Mouse (Mus musculus): ENCODE results near the gene Islr. TPM values are rescaled to one million over a fixed set of nuclear protein-coding genes. Genes with fewer than 3 reads are reported as not detected.

Gene Islr
- polyA plus RNA-seq, 1 experiment from 2014 or later = 216 TPM

- no peaks in the 10 kb centered on the region for H3K9me3 ChIP-seq
- no peak overlapping the region for H3K4me3 ChIP-seq
- 68% methylated on average over 4 of the region's 4 CpGs for WGBS
- no peak overlapping the region for H3K9ac ChIP-seq
- H3K27ac ChIP-seq = no peak overlapping the region
- peaks cover 8% of the 10 kb centered on the region; the same call in 1 of the 2 replicates for H3K4me1 ChIP-seq
- no peaks in the 10 kb centered on the region for H3K36me3 ChIP-seq
- no peak for ATAC-seq (ENCODE audit: insufficient number of reproducible peaks, low FRiP score, low TSS enrichment, low read depth)
- no peaks in the 10 kb centered on the region for H3K27me3 ChIP-seq
- H3K4me2 ChIP-seq = no peak overlapping the region
Measured at GRCm38 (mm10) chr9:58177165-58177564, 26.9 kb downstream of the Islr start.

DNA sequence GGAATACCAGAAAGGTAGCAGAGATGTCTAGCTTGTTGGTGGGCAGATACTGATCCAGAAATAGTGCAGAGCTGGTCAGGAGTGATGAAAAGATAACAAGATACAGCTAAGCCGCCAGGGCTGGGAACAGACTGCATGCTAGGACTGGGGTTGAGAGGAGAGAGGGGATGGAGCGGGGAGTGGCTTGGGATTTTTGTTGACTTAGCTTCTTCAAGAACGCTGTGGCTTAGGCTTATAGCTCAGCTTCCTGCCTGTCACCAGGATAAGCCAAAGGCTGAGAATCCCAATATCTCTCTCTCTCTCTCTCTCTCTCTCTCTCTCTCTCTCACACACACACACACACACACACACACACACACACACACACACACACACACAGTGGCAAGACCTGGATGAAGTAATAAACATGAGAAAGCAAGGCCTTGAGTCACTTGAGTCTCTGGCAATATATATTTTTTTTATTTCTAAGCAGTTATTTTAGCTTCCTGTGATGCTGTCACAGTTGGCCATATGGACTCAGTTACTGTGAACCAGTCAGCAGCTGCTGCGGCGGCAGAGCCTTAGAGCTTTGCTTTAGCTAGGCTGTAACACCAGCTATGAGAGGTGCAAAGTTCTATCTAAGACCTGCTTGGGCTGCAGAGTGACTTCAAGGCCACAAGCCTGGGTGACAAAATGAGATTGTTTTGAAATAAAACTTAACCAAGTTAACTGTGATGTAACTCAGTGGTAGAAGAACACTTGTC is 28.2 kb downstream of the Islr start:
- Histone ChIP-seq H3K9me3 (no peaks in the 10 kb centered on the region), H3K9ac (no peak overlapping the region), H3K36me3 (no peaks in the 10 kb centered on the region), H3K4me1 (peaks cover 8% of the 10 kb centered on the region; the same call in 1 of the 2 replicates), H3K27ac (peak overlapping the region; percentile 18; the same call in 1 of the 2 replicates), H3K4me2 (no peak overlapping the region), H3K4me3 (no peak overlapping the region), H3K27me3 (no peaks in the 10 kb centered on the region)
- no peak for ATAC-seq (ENCODE audit: insufficient number of reproducible peaks, low FRiP score, low TSS enrichment, low read depth)
- 24% methylated on average over 5 of the region's 5 CpGs for WGBS

GRCm38 (mm10) chr9:58174818-58175251 is 29.3 kb downstream of the Islr start:
- Histone ChIP-seq H3K9ac (no peak overlapping the region), H3K27me3 (no peaks in the 10 kb centered on the region), H3K36me3 (no peaks in the 10 kb centered on the region), H3K27ac (0 out of 2 replicates have a peak overlapping the region, but pooled peaks have one; percentile 18), H3K4me1 (peaks cover 8% of the 10 kb centered on the region; the same call in 1 of the 2 replicates), H3K4me3 (no peak overlapping the region), H3K4me2 (no peak overlapping the region), H3K9me3 (no peaks in the 10 kb centered on the region)
- WGBS = 26% methylated on average over 5 of the region's 5 CpGs
- peak; percentile 63 for ATAC-seq (ENCODE audit: insufficient number of reproducible peaks, low FRiP score, low TSS enrichment, low read depth)

GRCm38 (mm10) chr9:58172863-58173262 is 31.2 kb downstream of the Islr start:
- Histone ChIP-seq H3K27me3 (no peaks in the 10 kb centered on the region), H3K4me3 (no peak overlapping the region), H3K9ac (no peak overlapping the region), H3K36me3 (no peaks in the 10 kb centered on the region), H3K27ac (no peak overlapping the region), H3K4me2 (no peak overlapping the region), H3K4me1 (peaks cover 12% of the 10 kb centered on the region), H3K9me3 (no peaks in the 10 kb centered on the region)
- no peak for ATAC-seq (ENCODE audit: insufficient number of reproducible peaks, low FRiP score, low TSS enrichment, low read depth)
- WGBS = 80% methylated on average over 2 of the region's 2 CpGs

GRCm38 (mm10) chr9:58169426-58169825 is 34.7 kb downstream of the Islr start:
- Histone ChIP-seq H3K4me1 (peaks cover 4% of the 10 kb centered on the region; the same call in 1 of the 2 replicates), H3K36me3 (no peaks in the 10 kb centered on the region), H3K27ac (no peak overlapping the region), H3K9ac (no peak overlapping the region), H3K9me3 (no peaks in the 10 kb centered on the region), H3K4me2 (no peak overlapping the region), H3K4me3 (no peak overlapping the region), H3K27me3 (no peaks in the 10 kb centered on the region)
- ATAC-seq (ENCODE audit: insufficient number of reproducible peaks, low FRiP score, low TSS enrichment, low read depth) = no peak
- WGBS = 81% methylated on average over 6 of the region's 6 CpGs

GRCm38 (mm10) chr9:58168880-58169279 is 35.2 kb downstream of the Islr start:
- no peak overlapping the region for H3K4me3 ChIP-seq
- H3K27me3 ChIP-seq = no peaks in the 10 kb centered on the region
- WGBS = 63% methylated on average over 3 of the region's 3 CpGs
- no peak overlapping the region for H3K4me2 ChIP-seq
- no peaks in the 10 kb centered on the region for H3K36me3 ChIP-seq
- no peaks in the 10 kb centered on the region for H3K9me3 ChIP-seq
- no peak overlapping the region for H3K9ac ChIP-seq
- H3K27ac ChIP-seq = no peak overlapping the region
- ATAC-seq (ENCODE audit: insufficient number of reproducible peaks, low FRiP score, low TSS enrichment, low read depth) = no peak
- peaks cover 4% of the 10 kb centered on the region; the same call in 1 of the 2 replicates for H3K4me1 ChIP-seq

DNA sequence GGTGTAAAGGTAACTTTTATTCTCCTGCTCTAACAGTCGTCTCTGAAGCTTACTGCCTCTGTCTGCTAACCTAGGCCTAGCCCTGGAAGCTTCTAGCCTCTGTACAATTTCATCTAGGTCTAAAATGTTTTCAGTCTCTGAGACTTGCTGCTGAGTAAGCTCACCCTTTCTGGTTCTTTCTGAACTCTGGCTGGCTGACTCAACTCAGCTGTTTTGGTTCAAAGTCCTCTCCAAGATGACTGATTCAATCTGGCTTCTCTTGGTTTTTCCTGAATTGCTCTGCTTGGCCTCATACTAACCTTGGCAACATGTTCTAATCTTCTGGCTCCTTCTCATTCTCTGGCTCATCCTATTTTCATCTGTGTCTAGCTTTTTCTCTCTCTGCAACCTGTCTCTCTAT is 38.3 kb downstream of the Islr start:
- ATAC-seq (ENCODE audit: insufficient number of reproducible peaks, low FRiP score, low TSS enrichment, low read depth) = no peak
- 81% methylated on average over 1 of the region's 1 CpGs for WGBS
- Histone ChIP-seq H3K27me3 (no peaks in the 10 kb centered on the region), H3K4me2 (no peak overlapping the region), H3K4me1 (peaks cover 9% of the 10 kb centered on the region; the same call in 1 of the 2 replicates), H3K36me3 (no peaks in the 10 kb centered on the region), H3K4me3 (no peak overlapping the region), H3K9me3 (no peaks in the 10 kb centered on the region), H3K27ac (no peak overlapping the region), H3K9ac (no peak overlapping the region)

- Histone ChIP-seq H3K4me3 (no peak overlapping the region), H3K9me3 (no peaks in the 10 kb centered on the region), H3K4me2 (no peak overlapping the region), H3K9ac (no peak overlapping the region), H3K4me1 (peaks cover 26% of the 10 kb centered on the region), H3K36me3 (no peaks in the 10 kb centered on the region), H3K27ac (no peak overlapping the region), H3K27me3 (no peaks in the 10 kb centered on the region)
- 65% methylated on average over 5 of the region's 5 CpGs for WGBS
- ATAC-seq (ENCODE audit: insufficient number of reproducible peaks, low FRiP score, low TSS enrichment, low read depth) = no peak
Measured at GRCm38 (mm10) chr9:58163146-58163545, 41.0 kb downstream of the Islr start.

GRCm38 (mm10) chr9:58162173-58162572 is 41.9 kb downstream of the Islr start:
- no peak overlapping the region for H3K9ac ChIP-seq
- peaks cover 34% of the 10 kb centered on the region for H3K4me1 ChIP-seq
- no peak overlapping the region for H3K27ac ChIP-seq
- WGBS = 76% methylated on average over 3 of the region's 3 CpGs
- no peak for ATAC-seq (ENCODE audit: insufficient number of reproducible peaks, low FRiP score, low TSS enrichment, low read depth)
- H3K4me3 ChIP-seq = no peak overlapping the region
- H3K36me3 ChIP-seq = no peaks in the 10 kb centered on the region
- H3K9me3 ChIP-seq = no peaks in the 10 kb centered on the region
- no peaks in the 10 kb centered on the region for H3K27me3 ChIP-seq
- no peak overlapping the region for H3K4me2 ChIP-seq

GRCm38 (mm10) chr9:58160315-58160714 is 43.8 kb downstream of the Islr start:
- Histone ChIP-seq H3K9ac (no peak overlapping the region), H3K4me2 (no peak overlapping the region), H3K4me1 (peaks cover 53% of the 10 kb centered on the region), H3K36me3 (no peaks in the 10 kb centered on the region), H3K9me3 (no peaks in the 10 kb centered on the region), H3K27me3 (no peaks in the 10 kb centered on the region), H3K27ac (peak overlapping the region; percentile 98), H3K4me3 (no peak overlapping the region)
- ATAC-seq (ENCODE audit: insufficient number of reproducible peaks, low FRiP score, low TSS enrichment, low read depth) = no peak
- 82% methylated on average over 5 of the region's 5 CpGs for WGBS

- H3K36me3 ChIP-seq = no peaks in the 10 kb centered on the region
- no peaks in the 10 kb centered on the region for H3K9me3 ChIP-seq
- H3K4me3 ChIP-seq = no peak overlapping the region
- peak overlapping the region; percentile 98 for H3K27ac ChIP-seq
- H3K4me2 ChIP-seq = peak overlapping the region; percentile 74; the same call in 1 of the 2 replicates
- H3K9ac ChIP-seq = no peak overlapping the region
- H3K4me1 ChIP-seq = peaks cover 57% of the 10 kb centered on the region
- 37% methylated on average over 4 of the region's 4 CpGs for WGBS
- ATAC-seq (ENCODE audit: insufficient number of reproducible peaks, low FRiP score, low TSS enrichment, low read depth) = no peak
- no peaks in the 10 kb centered on the region for H3K27me3 ChIP-seq
Measured at GRCm38 (mm10) chr9:58159855-58160254, 44.3 kb downstream of the Islr start.

- H3K27me3 ChIP-seq = no peaks in the 10 kb centered on the region
- peak overlapping the region; percentile 98 for H3K27ac ChIP-seq
- no peaks in the 10 kb centered on the region for H3K9me3 ChIP-seq
- peaks cover 69% of the 10 kb centered on the region for H3K4me1 ChIP-seq
- peak; percentile 93 for ATAC-seq (ENCODE audit: insufficient number of reproducible peaks, low FRiP score, low TSS enrichment, low read depth)
- H3K4me2 ChIP-seq = peak overlapping the region; percentile 74
- H3K36me3 ChIP-seq = no peaks in the 10 kb centered on the region
- 0 out of 2 replicates have a peak overlapping the region, but pooled peaks have one; percentile 7 for H3K9ac ChIP-seq
- WGBS = 11% methylated on average over 7 of the region's 7 CpGs
- peak overlapping the region; percentile 38 for H3K4me3 ChIP-seq
Measured at GRCm38 (mm10) chr9:58158541-58159311, 45.4 kb downstream of the Islr start.

Measured in limb, embryonic 15.5 days (tissue).